Mouse (Mus musculus): ENCODE results near the gene Nck2.

DNA sequence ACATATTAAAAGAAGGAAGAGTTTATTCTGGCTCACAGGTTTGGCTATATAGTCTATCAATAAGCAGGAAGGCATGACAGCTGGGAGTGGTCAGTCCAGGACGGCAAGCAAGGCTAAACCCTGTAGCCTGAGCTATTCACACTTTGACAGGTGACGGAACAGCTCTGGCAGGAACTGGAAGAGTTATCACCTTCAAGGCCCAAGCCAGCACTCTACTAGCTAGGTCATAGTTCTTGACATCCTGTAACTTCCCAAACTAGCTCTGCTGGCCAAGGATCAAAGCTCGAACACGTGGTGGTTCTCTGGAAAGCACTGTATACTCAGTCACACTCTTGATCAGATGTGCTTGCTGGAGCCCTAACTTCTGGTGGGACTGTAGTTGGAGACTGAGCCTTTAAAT lies 10.5 kb upstream of the Nck2 start:
- TF ChIP-seq GATA1 (IDR thresholded peaks at IDR 0.05; ENCODE audit: low read length) (no peak), TAL1 (IDR thresholded peaks at IDR 0.05; ENCODE audit: low read length) (no peak)
